Mouse (Mus musculus): Measurements from ENCODE around the gene Dlgap4. TPM values are rescaled to one million over a fixed set of nuclear protein-coding genes. Genes with fewer than 3 reads are reported as not detected.

The Dlgap4 gene
- polyA plus RNA-seq, 1 experiment from 2014 or later, result 83.7 TPM

DNA sequence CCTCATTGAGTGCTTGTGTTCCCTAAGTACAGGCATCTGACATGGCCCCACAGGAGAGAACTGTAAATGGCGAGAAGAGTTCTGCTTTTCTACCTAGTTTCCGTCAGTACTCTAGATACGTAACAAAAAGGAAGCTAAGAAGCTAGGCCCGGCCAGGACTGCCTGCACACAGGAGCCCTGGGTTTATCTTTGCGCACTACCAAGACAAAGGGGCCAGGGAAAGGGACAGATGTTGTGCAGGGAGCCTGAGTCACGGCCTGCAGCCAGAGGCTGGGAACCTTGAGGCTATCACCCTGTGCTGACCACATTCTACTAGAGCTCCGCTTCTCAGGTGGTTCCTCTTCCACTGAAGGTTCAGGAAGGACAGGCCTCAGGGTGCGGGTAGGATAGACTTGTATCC is 136.2 kb downstream of the Dlgap4 start:
- 85% methylated on average over 8 of the region's 8 CpGs for WGBS

DNA sequence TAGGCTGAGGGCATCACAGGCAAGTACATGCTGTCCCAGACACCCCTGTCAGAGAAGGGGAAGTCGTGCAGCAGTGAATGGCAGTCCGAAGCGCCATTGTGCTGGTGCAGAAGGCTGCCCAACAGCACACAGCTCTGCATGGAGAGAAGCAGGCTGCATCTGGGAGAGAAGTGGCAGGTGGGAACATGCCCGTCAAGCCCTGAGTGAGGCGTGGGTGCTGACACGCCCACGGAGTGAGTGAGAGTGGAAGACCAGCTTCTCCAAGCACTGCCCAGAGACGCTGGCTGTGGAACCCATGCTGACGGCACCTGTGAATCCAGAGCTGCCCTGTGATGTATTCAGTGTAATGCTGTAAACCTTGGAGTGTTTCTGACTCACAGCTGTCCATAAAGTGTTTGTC is 143.4 kb downstream of the Dlgap4 start:
- Histone ChIP-seq H3K36me3 (peaks cover 87% of the 10 kb centered on the region), H3K27me3 (no peaks in the 10 kb centered on the region), H3K27ac (no peak overlapping the region), H3K9me3 (no peaks in the 10 kb centered on the region), H3K4me2 (no peak overlapping the region), H3K4me1 (no peaks in the 10 kb centered on the region), H3K4me3 (no peak overlapping the region), H3K9ac (no peak overlapping the region)
- WGBS, result 90% methylated on average over 9 of the region's 9 CpGs
- ATAC-seq (ENCODE audit: insufficient number of reproducible peaks, low FRiP score, low TSS enrichment, low read depth), result no peak

More for the DNA sequence above, 136.2 kb downstream of the Dlgap4 start:
- Histone ChIP-seq H3K27ac (no peak overlapping the region), H3K9me3 (no peaks in the 10 kb centered on the region), H3K4me1 (no peaks in the 10 kb centered on the region; the same call in 1 of the 2 replicates), H3K4me3 (no peak overlapping the region), H3K4me2 (no peak overlapping the region), H3K9ac (no peak overlapping the region), H3K36me3 (peaks cover 79% of the 10 kb centered on the region), H3K27me3 (no peaks in the 10 kb centered on the region)
- no peak for ATAC-seq (ENCODE audit: insufficient number of reproducible peaks, low FRiP score, low TSS enrichment, low read depth)

DNA sequence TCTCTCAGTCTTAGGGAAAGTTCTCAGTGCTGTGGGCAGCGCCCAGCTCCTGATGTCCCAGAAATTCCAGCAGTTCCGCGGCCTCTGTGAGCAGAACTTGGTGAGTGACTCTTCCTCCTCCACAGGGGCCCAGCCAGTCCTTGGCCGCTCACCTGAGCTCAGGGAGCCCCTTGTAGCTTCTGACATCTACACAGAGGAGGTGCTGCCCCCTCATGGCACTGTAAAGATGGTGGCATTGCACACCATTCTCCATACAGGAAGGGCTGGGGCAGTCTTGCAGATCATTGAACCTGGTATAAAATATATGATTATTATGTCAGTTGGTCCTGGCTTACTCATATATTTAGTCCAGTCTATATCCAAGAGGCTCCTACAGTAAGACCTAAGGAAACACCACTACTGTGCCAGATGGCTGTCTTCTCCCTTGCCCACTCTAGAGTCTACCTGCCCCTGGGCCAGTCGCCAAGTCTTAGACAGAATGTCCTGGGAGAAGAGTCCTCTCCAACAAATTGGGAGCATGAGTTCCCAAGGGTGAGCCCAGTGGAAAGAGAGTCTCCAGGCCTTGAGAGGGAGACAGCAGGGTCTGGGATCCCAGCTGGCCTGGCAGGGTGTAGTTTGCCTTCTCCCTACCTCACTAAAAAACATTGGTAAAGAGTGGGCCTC is 147.5 kb downstream of the Dlgap4 start:
- 82% methylated on average over 5 of the region's 5 CpGs for WGBS
- ATAC-seq (ENCODE audit: insufficient number of reproducible peaks, low FRiP score, low TSS enrichment, low read depth), result no peak
- Histone ChIP-seq H3K9me3 (no peaks in the 10 kb centered on the region), H3K27me3 (no peaks in the 10 kb centered on the region), H3K4me3 (no peak overlapping the region), H3K4me1 (peaks cover 16% of the 10 kb centered on the region), H3K4me2 (no peak overlapping the region), H3K27ac (no peak overlapping the region), H3K36me3 (peaks cover 83% of the 10 kb centered on the region), H3K9ac (no peak overlapping the region)

DNA sequence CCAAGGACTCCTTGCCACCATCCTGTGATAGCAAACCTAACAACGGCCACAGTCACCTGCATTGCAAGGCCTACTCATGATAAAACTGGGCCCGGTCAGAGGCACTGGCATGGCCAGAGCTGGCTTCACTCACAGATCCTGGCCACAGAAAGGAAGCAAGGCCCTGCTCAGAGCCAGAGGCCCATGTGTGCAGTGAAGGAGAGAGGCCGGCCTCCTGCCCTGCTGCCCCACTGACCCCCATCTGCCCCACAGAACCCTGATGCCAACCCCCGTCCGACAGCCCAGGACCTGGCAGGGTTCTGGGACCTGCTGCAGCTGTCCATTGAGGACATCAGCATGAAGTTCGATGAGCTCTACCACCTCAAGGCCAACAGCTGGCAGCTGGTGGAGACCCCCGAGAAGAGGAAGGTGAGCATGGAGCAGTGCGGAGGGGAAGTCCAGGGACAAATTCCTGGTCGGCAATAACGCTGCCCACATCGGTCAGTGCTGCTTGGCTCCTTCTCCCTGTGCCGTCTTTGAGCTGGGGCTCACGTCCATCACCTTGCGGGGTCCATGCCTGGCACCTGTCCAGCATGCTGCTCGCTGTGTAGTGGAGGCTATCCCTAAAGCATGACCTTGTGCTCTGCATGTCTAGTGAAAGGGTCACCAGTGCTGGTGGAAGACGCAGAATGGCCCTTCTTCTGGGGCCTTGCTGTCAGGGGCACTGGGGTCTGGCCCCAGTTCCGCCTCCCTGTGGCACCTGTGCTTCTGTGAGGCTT is 148.2 kb downstream of the Dlgap4 start:
- H3K36me3 ChIP-seq, result peaks cover 75% of the 10 kb centered on the region

DNA sequence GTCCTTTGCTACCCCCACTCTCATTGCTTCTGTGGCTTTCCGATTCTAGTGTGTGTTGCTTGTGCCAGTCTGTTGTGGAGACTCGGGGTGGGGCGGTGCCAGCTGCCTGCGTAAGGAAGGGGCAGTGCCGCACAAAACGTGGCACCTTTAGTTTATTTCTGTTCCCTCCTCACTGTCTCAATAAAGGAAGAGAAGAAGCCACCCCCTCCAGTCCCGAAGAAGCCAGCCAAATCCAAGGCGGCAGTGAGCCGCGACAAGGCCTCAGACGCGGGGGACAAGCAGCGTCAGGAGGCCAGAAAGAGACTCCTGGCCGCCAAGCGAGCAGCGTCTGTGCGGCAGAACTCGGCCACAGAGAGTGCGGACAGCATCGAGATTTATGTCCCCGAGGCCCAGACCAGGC is 149.0 kb downstream of the Dlgap4 start:
- Histone ChIP-seq H3K27ac (no peak overlapping the region), H3K36me3 (peaks cover 67% of the 10 kb centered on the region), H3K4me2 (no peak overlapping the region), H3K9ac (no peak overlapping the region), H3K4me3 (no peak overlapping the region), H3K27me3 (no peaks in the 10 kb centered on the region), H3K4me1 (peaks cover 20% of the 10 kb centered on the region), H3K9me3 (no peaks in the 10 kb centered on the region)
- WGBS, result 85% methylated on average over 21 of the region's 21 CpGs
- ATAC-seq (ENCODE audit: insufficient number of reproducible peaks, low FRiP score, low TSS enrichment, low read depth), result no peak

More for the DNA sequence above, 148.2 kb downstream of the Dlgap4 start:
- Histone ChIP-seq H3K27me3 (no peaks in the 10 kb centered on the region), H3K4me3 (no peak overlapping the region), H3K4me2 (no peak overlapping the region), H3K4me1 (peaks cover 18% of the 10 kb centered on the region), H3K9me3 (no peaks in the 10 kb centered on the region), H3K27ac (no peak overlapping the region), H3K9ac (no peak overlapping the region)
- WGBS, result 94% methylated on average over 17 of the region's 17 CpGs
- ATAC-seq (ENCODE audit: insufficient number of reproducible peaks, low FRiP score, low TSS enrichment, low read depth), result peak; percentile 23; the same call in 1 of the 2 replicates

DNA sequence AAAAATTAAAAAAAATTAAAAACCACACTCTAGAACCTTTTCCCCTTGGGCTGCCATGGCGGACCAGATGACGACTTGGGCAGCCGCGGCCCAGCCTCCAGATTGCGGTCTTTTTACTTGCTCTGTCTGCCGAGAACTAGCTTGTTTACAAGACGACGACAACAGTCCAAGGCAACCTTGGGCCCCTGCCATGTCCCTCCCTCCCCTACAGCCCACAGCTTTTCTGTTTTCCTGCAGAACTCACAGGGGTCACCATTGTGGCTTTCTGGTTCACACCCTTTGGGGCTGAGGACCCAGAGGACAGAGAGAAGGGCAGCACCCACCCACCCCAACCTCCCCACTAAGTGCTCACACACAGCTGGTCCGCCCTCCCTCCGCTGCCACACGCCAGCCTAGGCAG is 149.6 kb downstream of the Dlgap4 start:
- no peaks in the 10 kb centered on the region for H3K27me3 ChIP-seq
- no peak for ATAC-seq (ENCODE audit: insufficient number of reproducible peaks, low FRiP score, low TSS enrichment, low read depth)
- no peak overlapping the region for H3K9ac ChIP-seq
- no peaks in the 10 kb centered on the region for H3K9me3 ChIP-seq
- H3K4me1 ChIP-seq, result peaks cover 20% of the 10 kb centered on the region
- peaks cover 61% of the 10 kb centered on the region for H3K36me3 ChIP-seq
- H3K27ac ChIP-seq, result no peak overlapping the region
- 80% methylated on average over 11 of the region's 11 CpGs for WGBS
- H3K4me2 ChIP-seq, result no peak overlapping the region
- no peak overlapping the region for H3K4me3 ChIP-seq

DNA sequence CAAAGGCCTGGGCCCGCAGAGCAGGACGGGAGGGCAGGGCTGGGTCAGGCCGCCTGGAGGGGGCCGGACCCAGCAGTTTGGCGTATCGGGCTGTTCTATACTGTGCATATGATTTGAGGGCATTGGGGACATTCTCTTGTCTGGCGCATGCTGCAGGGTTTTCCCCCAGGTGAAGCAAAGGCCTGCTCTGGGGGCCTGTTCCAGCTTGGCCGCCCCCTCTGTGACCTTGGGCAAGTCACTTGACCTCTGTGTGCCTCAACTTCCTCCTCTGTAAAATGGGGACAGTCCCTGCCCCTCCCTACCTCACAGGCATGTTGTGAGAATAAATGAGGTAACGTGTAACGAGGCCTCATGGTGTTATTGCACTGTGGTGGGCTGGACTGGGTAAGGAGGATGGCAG is 150.5 kb downstream of the Dlgap4 start:
- Histone ChIP-seq H3K4me1 (peaks cover 20% of the 10 kb centered on the region), H3K27ac (no peak overlapping the region), H3K9me3 (no peaks in the 10 kb centered on the region), H3K4me2 (no peak overlapping the region), H3K9ac (no peak overlapping the region), H3K4me3 (no peak overlapping the region), H3K27me3 (no peaks in the 10 kb centered on the region), H3K36me3 (peaks cover 52% of the 10 kb centered on the region)
- 89% methylated on average over 10 of the region's 10 CpGs for WGBS
- ATAC-seq (ENCODE audit: insufficient number of reproducible peaks, low FRiP score, low TSS enrichment, low read depth), result no peak

DNA sequence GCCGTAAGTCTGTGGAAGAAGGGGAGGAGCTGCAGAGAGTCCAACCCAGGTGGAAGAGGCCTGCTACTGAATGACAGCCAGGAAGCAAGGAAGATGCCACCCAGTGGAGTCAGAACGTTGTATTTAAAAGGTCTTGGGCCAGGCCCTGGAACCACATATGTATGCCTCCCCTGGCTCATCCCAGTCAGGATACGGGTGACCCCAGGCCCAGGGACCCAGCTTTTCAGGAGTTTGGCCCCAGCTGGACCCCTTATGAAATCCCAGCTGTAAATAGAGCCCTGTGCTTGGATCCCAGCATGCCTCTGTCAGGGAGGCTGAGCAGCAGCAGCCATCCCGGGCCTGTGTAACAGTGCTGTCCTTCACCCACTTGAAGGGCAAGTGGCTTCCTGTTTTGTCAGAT is 151.2 kb downstream of the Dlgap4 start:
- Histone ChIP-seq H3K4me3 (no peak overlapping the region), H3K36me3 (peaks cover 45% of the 10 kb centered on the region), H3K4me1 (peaks cover 20% of the 10 kb centered on the region), H3K27ac (0 out of 2 replicates have a peak overlapping the region, but pooled peaks have one; percentile 8), H3K9ac (no peak overlapping the region), H3K4me2 (no peak overlapping the region), H3K27me3 (no peaks in the 10 kb centered on the region), H3K9me3 (no peaks in the 10 kb centered on the region)
- ATAC-seq (ENCODE audit: insufficient number of reproducible peaks, low FRiP score, low TSS enrichment, low read depth), result no peak
- WGBS, result 55% methylated on average over 4 of the region's 4 CpGs

DNA sequence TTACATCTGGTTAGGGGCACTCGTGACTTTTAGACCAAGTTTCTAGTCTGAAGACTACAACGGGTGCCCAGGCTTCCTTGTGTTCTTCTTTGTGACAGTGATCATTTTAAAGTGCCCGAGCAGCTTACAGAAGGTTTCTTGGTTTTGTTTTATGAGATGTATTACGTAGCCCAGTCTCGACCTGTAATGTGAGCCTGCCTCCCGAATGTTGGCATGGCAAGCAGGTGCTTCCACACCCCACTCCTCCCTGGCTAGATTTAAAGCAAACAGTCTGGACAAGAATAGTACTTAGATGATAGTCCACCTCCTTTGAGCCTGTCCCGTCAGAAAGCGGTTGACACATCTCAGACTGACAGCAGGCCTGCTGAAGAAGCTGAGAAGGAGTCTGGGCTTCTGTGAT is 152.1 kb downstream of the Dlgap4 start:
- Histone ChIP-seq H3K9ac (no peak overlapping the region), H3K4me1 (peaks cover 20% of the 10 kb centered on the region), H3K36me3 (peaks cover 39% of the 10 kb centered on the region), H3K4me2 (no peak overlapping the region), H3K27ac (peak overlapping the region; percentile 43), H3K4me3 (no peak overlapping the region), H3K27me3 (no peaks in the 10 kb centered on the region), H3K9me3 (no peaks in the 10 kb centered on the region)
- ATAC-seq (ENCODE audit: insufficient number of reproducible peaks, low FRiP score, low TSS enrichment, low read depth), result no peak
- WGBS, result 48% methylated on average over 8 of the region's 8 CpGs

DNA sequence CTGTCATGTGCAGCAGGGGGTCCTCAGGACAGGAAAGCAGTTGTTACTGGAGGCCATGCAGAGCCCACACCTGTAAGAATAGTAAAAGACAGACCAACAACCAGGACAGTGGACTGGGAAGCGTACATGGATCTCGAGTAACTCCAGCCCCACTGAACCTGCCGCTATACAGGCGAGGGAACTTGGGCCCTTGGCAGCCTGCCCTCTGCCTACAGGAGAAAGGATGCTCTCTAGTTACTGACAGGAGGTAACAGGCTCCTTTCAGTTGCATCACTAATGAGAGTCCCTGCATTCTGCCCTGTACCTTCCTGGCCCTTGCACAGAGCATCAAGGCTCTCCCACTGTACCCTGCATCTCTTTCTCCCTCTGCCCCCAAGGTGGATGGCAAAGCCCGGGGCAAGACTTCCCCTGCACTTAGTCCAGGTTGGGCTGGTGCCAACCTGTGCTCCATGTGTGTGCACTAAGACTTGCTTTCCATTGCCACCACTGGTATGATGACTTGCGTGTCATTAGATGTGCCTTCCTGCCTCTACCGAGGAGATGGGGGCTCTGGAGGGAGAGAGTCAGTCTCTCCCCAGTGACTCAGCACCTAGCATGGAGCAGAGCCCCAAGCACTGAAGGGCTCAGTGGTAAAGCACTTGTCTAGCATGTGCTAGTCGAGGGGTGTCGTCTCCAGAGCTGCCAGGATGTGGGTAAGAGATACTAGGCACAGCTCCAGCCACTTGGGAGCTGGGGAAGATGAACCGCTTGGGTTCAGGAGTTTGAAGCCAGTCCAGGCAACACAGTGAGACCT is 152.9 kb downstream of the Dlgap4 start:
- H3K27ac ChIP-seq, result peak overlapping the region; percentile 43
- ATAC-seq (ENCODE audit: insufficient number of reproducible peaks, low FRiP score, low TSS enrichment, low read depth), result no peak
- no peaks in the 10 kb centered on the region for H3K27me3 ChIP-seq
- H3K9me3 ChIP-seq, result no peaks in the 10 kb centered on the region
- no peak overlapping the region for H3K9ac ChIP-seq
- no peak overlapping the region for H3K4me2 ChIP-seq
- peaks cover 20% of the 10 kb centered on the region for H3K4me1 ChIP-seq
- 62% methylated on average over 10 of the region's 10 CpGs for WGBS
- peaks cover 30% of the 10 kb centered on the region for H3K36me3 ChIP-seq
- no peak overlapping the region for H3K4me3 ChIP-seq

DNA sequence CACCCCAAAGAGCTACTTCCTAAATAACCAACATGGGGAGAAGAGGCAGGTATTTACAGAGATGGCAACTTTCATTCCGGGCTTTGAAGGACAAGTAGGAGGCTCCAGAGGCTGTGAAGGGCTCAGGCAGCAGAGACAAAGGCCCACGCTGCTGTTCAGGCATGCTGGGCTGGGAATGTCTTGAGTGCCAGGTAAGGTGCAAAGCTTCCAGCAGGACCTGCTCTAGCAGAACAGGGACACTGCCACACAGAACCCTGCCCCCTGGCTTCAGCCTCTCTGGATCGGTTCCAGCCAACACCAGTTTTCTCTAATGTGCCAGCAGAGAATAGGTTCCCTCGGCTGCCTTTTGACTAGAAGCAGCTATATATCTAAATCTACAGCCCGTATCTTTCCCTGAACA is 153.6 kb downstream of the Dlgap4 start:
- WGBS, result 65% methylated on average over 5 of the region's 5 CpGs
- Histone ChIP-seq H3K4me1 (peaks cover 20% of the 10 kb centered on the region), H3K36me3 (peaks cover 24% of the 10 kb centered on the region), H3K4me2 (no peak overlapping the region), H3K9me3 (no peaks in the 10 kb centered on the region), H3K27me3 (no peaks in the 10 kb centered on the region), H3K9ac (no peak overlapping the region), H3K27ac (no peak overlapping the region), H3K4me3 (no peak overlapping the region)
- no peak for ATAC-seq (ENCODE audit: insufficient number of reproducible peaks, low FRiP score, low TSS enrichment, low read depth)

DNA sequence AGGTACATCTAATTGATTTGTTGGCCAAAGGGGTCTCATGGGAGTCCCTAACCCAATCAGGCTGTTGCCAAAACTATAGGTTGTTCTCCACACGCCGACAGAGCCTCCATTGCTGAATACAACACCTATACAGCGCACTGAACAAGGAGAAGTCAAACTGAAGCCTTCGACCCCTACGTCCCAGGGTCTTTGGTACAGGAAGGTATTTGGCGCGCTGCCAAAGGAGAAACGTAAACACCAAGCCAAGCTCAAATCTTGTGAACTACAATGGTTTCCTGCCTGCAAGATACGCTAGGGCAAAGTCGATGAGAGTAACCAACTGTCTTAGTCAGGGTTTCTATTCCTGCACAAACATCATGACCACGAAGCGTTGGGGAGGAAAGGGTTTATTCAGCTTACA is 155.8 kb downstream of the Dlgap4 start:
- Histone ChIP-seq H3K27me3 (no peaks in the 10 kb centered on the region), H3K9ac (no peak overlapping the region), H3K27ac (no peak overlapping the region), H3K4me1 (peaks cover 23% of the 10 kb centered on the region), H3K4me3 (no peak overlapping the region), H3K36me3 (peaks cover 2% of the 10 kb centered on the region), H3K9me3 (no peaks in the 10 kb centered on the region), H3K4me2 (no peak overlapping the region)
- WGBS, result 77% methylated on average over 12 of the region's 12 CpGs
- no peak for ATAC-seq (ENCODE audit: insufficient number of reproducible peaks, low FRiP score, low TSS enrichment, low read depth)
